Mouse (Mus musculus) ES-CJ7 (cell line): ENCODE results near the gene BC003965.

Source experiments
- DNase-seq: peaks from one replicate; pipeline ENCODE4 v3.0.0; 2011; ENCODE audit warnings: low read depth, low spot score

BC003965 gene

DNA sequence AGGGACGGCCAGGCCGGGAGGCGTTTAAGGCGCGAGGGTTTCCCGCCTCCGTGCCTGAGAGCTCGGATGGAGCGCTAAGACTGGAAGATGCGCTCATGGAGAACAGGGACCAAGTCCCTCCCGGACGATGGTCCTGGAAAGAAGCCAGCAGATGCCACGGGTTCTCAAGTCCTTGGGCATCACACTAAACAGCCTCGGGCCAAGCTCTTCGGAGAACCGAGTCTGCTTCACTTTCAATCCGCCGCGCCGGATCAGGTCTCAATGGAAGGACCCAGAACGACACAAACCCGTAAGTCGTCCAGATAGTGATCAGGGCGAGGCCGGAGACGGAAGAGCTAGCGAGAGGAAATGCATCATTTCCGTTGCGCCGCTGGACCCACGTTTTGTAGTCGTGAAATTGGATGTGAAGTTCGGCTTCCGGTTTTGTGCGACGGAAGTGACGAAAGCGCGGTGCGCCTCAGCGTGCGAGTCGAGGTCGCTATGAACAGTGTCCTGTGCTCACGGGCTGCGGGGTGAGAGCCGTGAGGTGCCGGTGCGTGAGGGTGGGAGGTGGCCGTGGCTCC is at the start of gene BC003965:
TSS of gene BC003965 (plus strand) at position 426 of the 563 bp plus-strand sequence.
- peak; percentile 99 for DNase-seq

DNA sequence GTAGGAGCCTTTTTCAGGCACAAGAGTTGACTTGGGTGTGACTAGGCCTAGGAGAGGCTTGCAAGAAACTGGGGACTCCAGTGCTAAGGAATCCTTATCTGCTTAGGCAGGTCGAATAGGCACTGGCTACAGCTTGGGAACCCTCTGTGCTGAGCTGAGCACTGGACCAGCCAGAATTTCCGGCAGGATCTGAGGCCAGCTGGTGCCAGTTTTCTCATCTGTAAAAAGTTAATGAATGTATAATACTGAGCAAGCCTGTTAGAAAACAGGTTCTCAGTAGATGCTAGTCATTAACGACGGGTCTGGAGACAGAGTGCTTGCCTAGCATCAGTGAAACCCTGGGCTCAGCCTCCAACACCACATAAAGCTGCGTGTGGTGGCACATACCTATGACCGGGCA is 48.7 kb upstream of the BC003965 start:
- no peak for DNase-seq

DNA sequence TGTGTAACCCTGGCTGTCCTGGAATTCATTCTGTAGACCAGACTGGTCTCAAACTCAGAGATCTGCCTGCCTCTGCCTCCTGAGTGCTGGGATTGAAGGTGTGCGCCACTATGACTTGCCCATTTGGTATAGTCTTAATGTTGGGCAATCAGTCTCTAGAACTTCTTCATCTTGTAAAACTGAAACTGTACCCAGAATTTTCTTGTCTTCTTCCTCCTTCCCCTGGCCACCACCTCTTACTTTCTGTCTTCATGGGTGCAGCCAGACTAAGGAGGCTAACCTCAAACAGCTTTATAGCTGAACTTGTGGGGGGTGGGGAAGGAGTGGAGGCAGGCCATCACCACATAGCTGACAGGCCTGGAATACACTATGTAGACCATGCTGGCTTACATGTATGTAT is 45.6 kb upstream of the BC003965 start:
- no peak for DNase-seq

DNA sequence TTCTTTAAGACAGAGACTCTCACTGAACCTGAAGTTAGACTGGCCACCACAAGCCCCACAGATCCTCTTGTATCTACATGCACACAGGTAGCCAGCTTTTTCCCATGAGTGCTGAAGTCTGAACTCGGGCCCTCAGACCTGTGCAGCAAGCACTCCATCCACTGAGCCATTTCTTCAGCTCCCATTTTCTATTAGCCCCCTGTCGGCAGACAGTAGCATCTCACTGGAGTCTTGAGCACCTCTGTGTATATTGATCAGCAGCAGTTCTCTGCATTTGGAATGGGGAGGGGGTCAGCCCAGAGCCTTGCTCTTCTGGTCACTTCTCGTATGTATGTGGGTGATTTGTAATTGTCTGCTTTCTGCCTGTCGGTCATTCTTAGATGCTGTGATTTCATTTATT is 44.4 kb upstream of the BC003965 start:
- peak; percentile 70 for DNase-seq

GRCm38 (mm10) chr17:25162161-25162560 is 22.2 kb upstream of the BC003965 start, which contains the start of gene Ccdc154:
TSS of gene Ccdc154 (plus strand) at chr17:25162461.
- no peak for DNase-seq

- no peak for DNase-seq
These were observed 21.0 kb upstream of the BC003965 start for GRCm38 (mm10) chr17:25163387-25163786.

DNA sequence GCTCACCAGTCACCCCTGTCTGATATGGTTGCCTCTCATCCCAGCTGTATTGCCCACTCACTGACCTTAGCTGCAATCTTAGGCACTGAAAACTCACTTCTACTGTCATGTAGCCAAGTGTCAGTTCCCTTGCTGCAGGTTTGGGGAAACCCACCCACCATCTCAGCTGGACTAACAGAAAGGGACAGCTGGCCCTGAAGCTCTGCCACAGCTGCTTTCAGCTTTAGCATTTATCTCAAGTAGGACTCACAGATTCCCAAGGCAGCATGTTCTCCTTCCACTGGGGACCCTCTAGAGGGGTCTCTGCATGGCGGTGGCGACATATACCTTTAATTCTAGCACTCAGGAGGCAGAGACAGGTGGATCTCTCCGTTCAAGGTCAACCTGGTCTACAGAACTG is 19.6 kb upstream of the BC003965 start:
- no peak for DNase-seq

DNA sequence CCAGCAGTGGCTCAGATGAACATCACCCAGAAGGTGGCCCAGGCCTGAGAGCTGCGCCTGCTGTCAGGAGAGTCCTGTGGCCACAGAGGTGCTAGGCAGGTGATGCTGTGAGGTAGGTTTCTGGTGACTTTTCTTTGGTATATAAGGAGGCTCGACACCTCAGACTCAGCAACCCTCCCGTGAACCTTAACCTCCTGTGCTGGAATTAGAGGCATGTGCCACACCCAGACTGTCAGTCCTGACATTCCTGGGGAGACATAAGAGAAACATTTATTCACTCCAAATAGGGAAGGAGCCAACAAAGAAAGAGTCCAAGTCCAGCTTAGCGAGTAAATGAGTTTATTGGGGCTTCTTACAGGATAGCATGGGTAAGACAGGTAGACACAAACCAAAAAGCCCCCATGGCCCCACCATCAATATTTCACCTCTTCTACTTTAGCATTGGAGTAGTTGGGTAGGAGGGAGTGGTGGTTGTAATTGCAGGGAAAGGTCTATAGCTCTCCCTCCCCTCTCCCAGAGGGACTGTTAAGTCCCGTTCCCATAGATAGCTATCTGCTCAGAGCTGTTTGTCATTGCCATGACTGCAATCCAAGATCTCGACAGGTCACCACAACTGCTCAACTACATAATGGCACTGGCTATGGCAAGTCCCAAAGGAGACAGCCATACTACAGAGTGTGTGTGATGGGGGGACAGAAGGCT is 18.2 kb upstream of the BC003965 start:
- no peak for DNase-seq

GRCm38 (mm10) chr17:25169706-25170105 is 14.6 kb upstream of the BC003965 start:
- no peak for DNase-seq

GRCm38 (mm10) chr17:25172558-25172957 is 11.8 kb upstream of the BC003965 start:
- no peak for DNase-seq

GRCm38 (mm10) chr17:25175411-25175810 is 8.9 kb upstream of the BC003965 start, which contains the start of gene Gm38655:
TSS of gene Gm38655 (minus strand) at chr17:25175471.
- no peak for DNase-seq

- no peak for DNase-seq
These were observed 1.1 kb upstream of the BC003965 start for GRCm38 (mm10) chr17:25183232-25183631.

DNA sequence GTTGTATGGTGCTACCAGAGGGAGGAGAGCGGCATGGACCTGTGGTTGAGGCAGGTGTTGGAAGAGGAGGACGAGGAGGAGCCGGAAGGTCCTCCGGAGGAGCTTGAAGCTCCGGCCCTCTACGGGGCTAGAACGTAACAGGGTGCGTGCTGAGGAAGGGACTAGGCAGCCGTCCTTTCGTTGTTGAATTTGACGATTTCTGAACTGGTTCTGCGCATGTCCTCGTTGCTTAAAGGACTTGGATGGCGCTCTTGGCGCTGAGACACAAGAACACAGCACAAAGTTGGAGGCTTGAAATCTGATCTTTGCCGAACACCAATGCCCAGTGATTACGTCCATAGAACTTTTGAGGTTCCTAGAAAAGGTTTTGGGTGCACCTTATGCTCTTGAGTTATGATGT is 607 bp downstream of the BC003965 start:
- DNase-seq: no peak

DNA sequence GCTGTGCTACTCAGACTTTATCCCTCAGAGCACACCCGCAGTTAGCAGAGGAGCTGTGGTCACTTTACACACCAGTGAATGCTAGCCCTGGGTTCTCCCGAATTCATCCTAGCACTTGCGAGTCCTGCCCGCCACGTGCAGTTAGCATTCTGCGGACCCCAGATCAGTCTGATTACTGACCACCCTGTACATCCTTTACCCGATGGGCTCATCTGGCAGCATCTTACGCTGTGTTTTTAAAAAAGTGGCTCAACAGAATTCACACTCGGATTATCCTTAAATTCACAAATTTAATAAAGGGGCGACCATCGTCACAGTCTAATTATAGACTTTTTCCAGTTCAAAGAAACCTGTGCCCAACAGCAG is 3.4 kb downstream of the BC003965 start:
- peak; percentile 23 for DNase-seq

DNA sequence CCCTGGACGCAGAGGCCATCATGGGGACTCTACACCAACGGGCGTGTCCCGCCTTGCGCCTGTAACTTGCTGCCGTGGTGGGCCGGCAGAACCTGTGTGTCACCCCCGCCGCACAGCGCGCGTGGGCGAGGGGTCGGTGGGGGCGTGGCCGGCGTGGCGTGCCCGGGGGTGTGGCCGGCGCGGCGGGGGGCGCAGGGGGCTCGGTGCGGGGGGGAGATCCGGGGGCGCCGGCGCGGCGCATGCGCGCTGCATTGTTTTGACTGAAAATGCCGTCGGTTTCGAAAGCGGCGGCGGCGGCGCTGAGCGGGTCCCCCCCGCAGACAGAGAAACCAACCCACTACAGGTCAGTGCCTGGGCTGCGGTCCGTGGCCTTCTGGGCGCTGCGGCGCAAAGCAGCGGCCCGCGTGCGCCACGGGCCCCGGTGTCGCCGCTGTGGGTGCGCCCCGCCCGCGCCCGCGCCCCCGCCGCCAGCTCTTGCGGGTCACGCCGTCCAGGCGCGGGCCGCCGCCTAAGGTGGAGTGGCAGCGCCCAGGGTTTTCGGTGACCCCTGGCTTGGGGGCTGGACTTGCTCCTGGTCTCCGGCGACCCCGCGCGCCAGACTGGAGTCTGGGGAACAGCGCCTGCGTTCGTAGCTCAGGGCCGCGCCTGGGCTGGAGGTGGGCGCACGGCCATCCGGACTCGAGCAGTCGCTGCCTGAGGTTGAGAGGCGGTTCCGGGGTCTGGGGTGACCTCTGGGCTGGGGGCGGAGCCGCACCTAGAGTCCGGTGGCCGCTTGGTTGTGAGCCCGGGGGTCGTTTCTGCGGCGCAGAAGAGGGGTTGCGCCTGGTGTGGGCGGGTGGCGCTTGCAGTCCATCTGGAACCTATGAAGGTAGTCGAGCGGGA is 4.0 kb downstream of the BC003965 start, which contains the start of gene Unkl:
TSS of gene Unkl (plus strand) at position 248 of the 882 bp plus-strand sequence.
- peak; percentile 52 for DNase-seq

- no peak for DNase-seq
These were observed 4.7 kb downstream of the BC003965 start for GRCm38 (mm10) chr17:25189091-25189490.

DNA sequence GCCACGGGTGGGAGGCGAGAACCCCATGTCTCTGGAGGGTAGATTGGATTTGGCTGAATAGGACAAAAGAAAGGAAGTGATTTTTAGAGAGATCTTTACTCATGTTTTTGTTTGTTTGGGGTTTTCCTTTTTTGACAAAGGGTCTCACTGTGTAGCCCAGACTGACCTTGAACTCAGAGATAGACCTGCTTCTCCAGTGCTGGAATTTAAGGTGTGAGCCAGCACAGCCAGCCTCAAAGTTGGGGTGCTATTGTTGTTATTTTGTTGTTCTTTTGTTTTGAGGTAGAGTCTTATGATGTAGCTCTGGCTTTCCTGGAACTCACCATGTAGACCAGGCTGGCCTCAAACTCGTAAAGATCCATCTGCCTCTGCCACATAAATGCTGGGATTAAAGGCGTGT is 18.0 kb downstream of the BC003965 start:
- DNase-seq: no peak

DNA sequence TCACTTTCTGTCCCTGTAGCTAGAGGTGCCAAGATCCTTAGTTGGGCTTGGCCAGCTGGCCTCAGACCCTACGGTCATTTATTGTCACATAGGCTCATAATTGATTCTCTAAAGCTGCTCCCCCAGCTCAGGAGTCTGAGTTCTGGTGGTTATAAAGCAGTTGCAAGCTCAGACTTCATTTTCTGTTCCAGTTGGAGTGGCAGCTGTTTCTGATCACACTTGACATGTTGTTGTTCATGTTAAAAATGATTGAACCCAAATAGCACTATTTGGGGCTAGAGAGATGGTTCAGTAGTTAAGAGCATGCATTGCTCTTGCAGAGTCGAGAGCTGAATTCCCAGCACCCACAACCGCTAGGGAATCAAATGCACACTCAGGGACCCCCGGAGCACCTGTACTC is 25.7 kb downstream of the BC003965 start:
- DNase-seq: no peak

- no peak for DNase-seq
These were observed 26.5 kb downstream of the BC003965 start for GRCm38 (mm10) chr17:25210680-25211466.

DNA sequence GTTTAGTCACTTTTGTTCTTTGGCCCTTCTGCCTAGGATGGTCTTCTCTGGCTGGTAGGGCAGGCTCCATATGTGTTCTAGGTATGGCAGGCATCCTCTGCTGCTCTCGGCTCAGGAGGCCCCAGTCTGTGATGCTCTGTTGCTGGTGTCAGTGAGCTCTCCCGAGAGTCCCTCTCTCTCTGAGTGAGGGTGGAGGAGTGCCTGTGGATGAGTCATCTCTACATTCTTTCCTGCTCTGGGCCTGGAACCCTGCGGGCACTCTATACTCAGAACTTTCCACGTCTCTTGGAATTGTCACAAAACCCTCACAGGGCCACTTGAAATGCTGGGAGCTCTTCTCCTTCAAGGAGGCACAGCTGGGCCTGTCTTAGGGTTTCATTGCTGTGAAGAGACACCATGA is 27.4 kb downstream of the BC003965 start:
- DNase-seq: no peak

GRCm38 (mm10) chr17:25215431-25215830 is 31.1 kb downstream of the BC003965 start:
- DNase-seq: peak; percentile 36

DNA sequence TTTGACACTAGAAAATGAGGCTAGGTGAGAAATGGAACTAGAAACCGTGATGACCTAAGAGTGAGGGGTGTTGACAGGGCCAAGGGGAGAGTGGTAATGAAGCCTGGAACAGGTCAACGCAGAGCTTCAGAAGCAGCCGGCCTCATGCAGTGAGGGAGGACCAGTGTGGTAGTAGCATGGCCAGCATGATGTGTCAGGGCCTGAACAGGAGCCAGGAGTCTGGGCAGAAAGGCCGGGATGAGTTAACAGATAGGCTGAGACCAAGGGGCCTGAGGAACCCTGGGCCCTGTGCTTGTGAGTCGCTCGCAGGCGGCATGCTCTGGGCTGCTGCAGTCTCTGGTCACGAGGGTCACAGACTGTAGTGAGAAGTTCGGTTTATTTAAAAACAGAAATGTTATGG is 34.6 kb downstream of the BC003965 start:
- no peak for DNase-seq
